Mouse (Mus musculus) midbrain, embryonic 15.5 days (tissue): Measurements from ENCODE around the gene Tmprss7. TPM values are rescaled to one million over a fixed set of nuclear protein-coding genes. Genes with fewer than 3 reads are reported as not detected.

Experiments
- ATAC-seq: fragments of 200-750 bp; cut with Nextera tagmentation; replicated peaks from 2 replicates; pipeline ENCODE4 v1.8.0; 2017; ENCODE audit warnings: moderate TSS enrichment
- H3K27ac ChIP-seq: fragments of 300-500 bp; sonication (generic); 2 replicates; pipeline ENCODE4 v1.5.1; 2015; ENCODE audit warnings: mild to moderate bottlenecking, inconsistent platforms
- H3K27me3 ChIP-seq: fragments of 300-500 bp; sonication (generic); replicated peaks from 2 replicates; pipeline ENCODE4 v1.6.1; 2015; ENCODE audit warnings: inconsistent platforms
- H3K36me3 ChIP-seq: fragments of 300-500 bp; sonication (generic); replicated peaks from 2 replicates; pipeline ENCODE4 v1.6.1; 2015; ENCODE audit warnings: inconsistent platforms
- H3K4me1 ChIP-seq: fragments of 300-500 bp; sonication (generic); 2 replicates; pipeline ENCODE4 v1.6.1; 2015; ENCODE audit warnings: inconsistent platforms
- H3K4me2 ChIP-seq: fragments of 300-500 bp; sonication (generic); 2 replicates; pipeline ENCODE4 v1.6.1; 2015; ENCODE audit warnings: inconsistent platforms, mild to moderate bottlenecking, moderate library complexity
- H3K4me3 ChIP-seq: fragments of 300-500 bp; sonication (generic); 2 replicates; pipeline ENCODE4 v1.5.1; 2015; ENCODE audit warnings: mild to moderate bottlenecking, inconsistent platforms
- H3K9ac ChIP-seq: fragments of 300-500 bp; sonication (generic); 2 replicates; pipeline ENCODE4 v1.6.1; 2015; ENCODE audit warnings: mild to moderate bottlenecking, inconsistent platforms
- H3K9me3 ChIP-seq: fragments of 300-500 bp; sonication (generic); 2 replicates; pipeline ENCODE4 v1.6.1; 2016; ENCODE audit warnings: inconsistent platforms
- WGBS: fragments of 180-500 bp; shearing (Covaris S2); methylation state at CpG from one replicate; pipeline ENCODE4 v1.1.7; 2015; ENCODE audit warnings: mixed read lengths; 5-methylcytosine and 5-hydroxymethylcytosine counted together
- polyA plus RNA-seq: library from polyadenylated mRNA; unstranded; fragments of >200 nt; fragmentation: Nextera tagmentation; extraction: Ambion mirVana; gene quantifications from 2 replicates; pipeline ENCODE4 v1.2.1, GENCODE M21; 2015

The Tmprss7 gene
- polyA plus RNA-seq, 1 experiment from 2014 or later, result 0.72 TPM

GRCm38 (mm10) chr16:45670005-45670404, 23.5 kb downstream of the Tmprss7 start:
- H3K4me2 ChIP-seq, result no peak overlapping the region
- H3K36me3 ChIP-seq, result no peaks in the 10 kb centered on the region
- no peaks in the 10 kb centered on the region for H3K27me3 ChIP-seq
- no peaks in the 10 kb centered on the region for H3K4me1 ChIP-seq
- H3K9me3 ChIP-seq, result no peaks in the 10 kb centered on the region
- no peak overlapping the region for H3K4me3 ChIP-seq
- 66% methylated on average over 4 of the region's 4 CpGs for WGBS
- H3K27ac ChIP-seq, result no peak overlapping the region
- no peak for ATAC-seq
- H3K9ac ChIP-seq, result no peak overlapping the region

GRCm38 (mm10) chr16:45668178-45668577, 25.3 kb downstream of the Tmprss7 start:
- H3K4me1 ChIP-seq, result no peaks in the 10 kb centered on the region
- WGBS, result 73% methylated on average over 3 of the region's 3 CpGs
- H3K9ac ChIP-seq, result no peak overlapping the region
- H3K9me3 ChIP-seq, result no peaks in the 10 kb centered on the region
- no peaks in the 10 kb centered on the region for H3K27me3 ChIP-seq
- H3K4me3 ChIP-seq, result no peak overlapping the region
- ATAC-seq, result no peak
- no peak overlapping the region for H3K4me2 ChIP-seq
- H3K36me3 ChIP-seq, result no peaks in the 10 kb centered on the region
- H3K27ac ChIP-seq, result no peak overlapping the region

- no peak overlapping the region for H3K9ac ChIP-seq
- no peak for ATAC-seq
Measured at GRCm38 (mm10) chr16:45666136-45666535, 27.3 kb downstream of the Tmprss7 start.

GRCm38 (mm10) chr16:45662381-45662780, 31.1 kb downstream of the Tmprss7 start:
- no peak overlapping the region for H3K4me3 ChIP-seq
- H3K9me3 ChIP-seq, result no peaks in the 10 kb centered on the region
- no peak for ATAC-seq
- H3K4me1 ChIP-seq, result no peaks in the 10 kb centered on the region
- no peak overlapping the region for H3K9ac ChIP-seq
- no peaks in the 10 kb centered on the region for H3K27me3 ChIP-seq
- H3K4me2 ChIP-seq, result no peak overlapping the region
- no peaks in the 10 kb centered on the region for H3K36me3 ChIP-seq
- no peak overlapping the region for H3K27ac ChIP-seq

More at GRCm38 (mm10) chr16:45666136-45666535, 27.3 kb downstream of the Tmprss7 start:
- no peaks in the 10 kb centered on the region for H3K9me3 ChIP-seq
- no peaks in the 10 kb centered on the region for H3K36me3 ChIP-seq
- 73% methylated on average over 2 of the region's 2 CpGs for WGBS
- H3K27me3 ChIP-seq, result no peaks in the 10 kb centered on the region
- no peak overlapping the region for H3K27ac ChIP-seq
- no peak overlapping the region for H3K4me2 ChIP-seq
- H3K4me3 ChIP-seq, result no peak overlapping the region
- H3K4me1 ChIP-seq, result no peaks in the 10 kb centered on the region

GRCm38 (mm10) chr16:45659596-45659995, 33.9 kb downstream of the Tmprss7 start:
- no peak overlapping the region for H3K4me2 ChIP-seq
- H3K4me1 ChIP-seq, result no peaks in the 10 kb centered on the region
- H3K36me3 ChIP-seq, result no peaks in the 10 kb centered on the region
- H3K27me3 ChIP-seq, result 0 out of 2 replicates have a peak, but pooled peaks cover under 1% of the 10 kb centered on the region
- 90% methylated on average over 4 of the region's 4 CpGs for WGBS
- H3K9me3 ChIP-seq, result no peaks in the 10 kb centered on the region
- ATAC-seq, result no peak
- H3K27ac ChIP-seq, result no peak overlapping the region
- no peak overlapping the region for H3K9ac ChIP-seq
- H3K4me3 ChIP-seq, result no peak overlapping the region

GRCm38 (mm10) chr16:45658248-45658647, 35.2 kb downstream of the Tmprss7 start:
- 96% methylated on average over 1 of the region's 1 CpGs for WGBS
- H3K27ac ChIP-seq, result no peak overlapping the region
- H3K4me1 ChIP-seq, result peaks cover 4% of the 10 kb centered on the region
- no peaks in the 10 kb centered on the region for H3K9me3 ChIP-seq
- H3K27me3 ChIP-seq, result 0 out of 2 replicates have a peak, but pooled peaks cover 6% of the 10 kb centered on the region
- H3K4me3 ChIP-seq, result no peak overlapping the region
- no peak for ATAC-seq
- no peak overlapping the region for H3K4me2 ChIP-seq
- H3K9ac ChIP-seq, result no peak overlapping the region
- no peaks in the 10 kb centered on the region for H3K36me3 ChIP-seq

- no peak for ATAC-seq
- 0 out of 2 replicates have a peak, but pooled peaks cover 6% of the 10 kb centered on the region for H3K27me3 ChIP-seq
- H3K4me1 ChIP-seq, result peaks cover 4% of the 10 kb centered on the region
- H3K4me3 ChIP-seq, result no peak overlapping the region
- no peaks in the 10 kb centered on the region for H3K36me3 ChIP-seq
- H3K9ac ChIP-seq, result no peak overlapping the region
- H3K4me2 ChIP-seq, result no peak overlapping the region
- 92% methylated on average over 12 of the region's 12 CpGs for WGBS
- no peak overlapping the region for H3K27ac ChIP-seq
- no peaks in the 10 kb centered on the region for H3K9me3 ChIP-seq
Measured at GRCm38 (mm10) chr16:45657574-45658159, 35.8 kb downstream of the Tmprss7 start.

GRCm38 (mm10) chr16:45654465-45654864, 39.0 kb downstream of the Tmprss7 start:
- ATAC-seq, result peak; percentile 48; the same call in 1 of the 2 replicates
- no peak overlapping the region for H3K4me2 ChIP-seq

GRCm38 (mm10) chr16:45653934-45654332, 39.5 kb downstream of the Tmprss7 start, which contains the start of gene BC016579:
Gene BC016579 (minus strand): TSS chr16:45654068.
- Histone ChIP-seq H3K4me1 (peaks cover 4% of the 10 kb centered on the region), H3K9me3 (no peaks in the 10 kb centered on the region), H3K4me3 (peak within 1 kb of the TSS; percentile 30), H3K4me2 (peak within 1 kb of the TSS; percentile 55), H3K27ac (no peak within 1 kb of the TSS), H3K27me3 (0 out of 2 replicates have a peak, but pooled peaks cover 6% of the 10 kb centered on the region), H3K36me3 (no peaks in the 10 kb centered on the region), H3K9ac (no peak within 1 kb of the TSS; the same call in 1 of the 2 replicates)
- WGBS, result 9% methylated on average over 20 of the region's 20 CpGs
- ATAC-seq, result peak; percentile 60

More at GRCm38 (mm10) chr16:45654465-45654864, 39.0 kb downstream of the Tmprss7 start:
- Histone ChIP-seq H3K27ac (no peak overlapping the region), H3K9ac (no peak overlapping the region), H3K4me3 (no peak overlapping the region), H3K4me1 (peaks cover 4% of the 10 kb centered on the region), H3K36me3 (no peaks in the 10 kb centered on the region), H3K9me3 (no peaks in the 10 kb centered on the region), H3K27me3 (0 out of 2 replicates have a peak, but pooled peaks cover 6% of the 10 kb centered on the region)
- 67% methylated on average over 9 of the region's 9 CpGs for WGBS

- Histone ChIP-seq H3K36me3 (no peaks in the 10 kb centered on the region), H3K9ac (no peak overlapping the region; the same call in 1 of the 2 replicates), H3K27ac (no peak overlapping the region), H3K27me3 (0 out of 2 replicates have a peak, but pooled peaks cover 6% of the 10 kb centered on the region), H3K9me3 (no peaks in the 10 kb centered on the region), H3K4me1 (peaks cover 4% of the 10 kb centered on the region), H3K4me2 (peak overlapping the region; percentile 55), H3K4me3 (peak overlapping the region; percentile 30)
- WGBS, result 13% methylated on average over 17 of the region's 17 CpGs
- no peak; the same call in 1 of the 2 replicates for ATAC-seq
Measured at GRCm38 (mm10) chr16:45653009-45653933, 40.2 kb downstream of the Tmprss7 start.

- Histone ChIP-seq H3K27me3 (0 out of 2 replicates have a peak, but pooled peaks cover 6% of the 10 kb centered on the region), H3K9ac (no peak overlapping the region)
- WGBS, result 87% methylated on average over 2 of the region's 2 CpGs
Measured at GRCm38 (mm10) chr16:45651497-45651896, 42.0 kb downstream of the Tmprss7 start.

GRCm38 (mm10) chr16:45644380-45644779, 49.1 kb downstream of the Tmprss7 start:
- Histone ChIP-seq H3K9ac (no peak overlapping the region), H3K36me3 (no peaks in the 10 kb centered on the region), H3K4me3 (no peak overlapping the region), H3K4me2 (no peak overlapping the region), H3K27me3 (no peaks in the 10 kb centered on the region), H3K4me1 (no peaks in the 10 kb centered on the region), H3K9me3 (no peaks in the 10 kb centered on the region), H3K27ac (no peak overlapping the region)
- WGBS, result 85% methylated on average over 6 of the region's 6 CpGs
- ATAC-seq, result no peak

More at GRCm38 (mm10) chr16:45651497-45651896, 42.0 kb downstream of the Tmprss7 start:
- ATAC-seq, result no peak
- Histone ChIP-seq H3K9me3 (no peaks in the 10 kb centered on the region), H3K4me3 (no peak overlapping the region), H3K36me3 (no peaks in the 10 kb centered on the region), H3K4me1 (peaks cover 4% of the 10 kb centered on the region), H3K4me2 (no peak overlapping the region), H3K27ac (no peak overlapping the region)
